Mouse (Mus musculus): Measurements from ENCODE around the gene Phactr2.
"Not testable (repeated sequence)": the region's sequence is repeated elsewhere in the genome, so short reads cannot be mapped to it uniquely, and the experiment has no call there.

Phactr2 gene

DNA sequence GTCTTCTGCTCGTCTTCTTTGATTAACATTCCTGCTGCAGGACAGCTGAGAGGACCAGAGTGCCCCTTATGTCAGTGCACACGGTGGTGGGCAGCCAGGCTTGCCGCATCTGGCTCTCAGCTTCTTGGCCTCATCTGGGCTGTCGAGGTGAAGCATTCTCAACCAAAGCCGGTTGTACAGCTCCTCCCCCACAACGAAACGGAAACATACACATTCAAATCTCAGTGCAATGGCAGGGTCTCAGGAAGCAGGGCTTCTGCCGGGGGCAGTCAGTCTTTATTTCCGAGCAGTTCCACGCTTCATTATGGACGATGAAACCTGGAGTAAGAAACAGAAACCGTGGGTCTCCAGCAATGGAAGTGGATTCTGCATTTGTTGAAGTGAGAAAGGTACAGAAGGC is 260.3 kb downstream of the Phactr2 start:
- in situ Hi-C loops (cut with MboI) = no loop called here

DNA sequence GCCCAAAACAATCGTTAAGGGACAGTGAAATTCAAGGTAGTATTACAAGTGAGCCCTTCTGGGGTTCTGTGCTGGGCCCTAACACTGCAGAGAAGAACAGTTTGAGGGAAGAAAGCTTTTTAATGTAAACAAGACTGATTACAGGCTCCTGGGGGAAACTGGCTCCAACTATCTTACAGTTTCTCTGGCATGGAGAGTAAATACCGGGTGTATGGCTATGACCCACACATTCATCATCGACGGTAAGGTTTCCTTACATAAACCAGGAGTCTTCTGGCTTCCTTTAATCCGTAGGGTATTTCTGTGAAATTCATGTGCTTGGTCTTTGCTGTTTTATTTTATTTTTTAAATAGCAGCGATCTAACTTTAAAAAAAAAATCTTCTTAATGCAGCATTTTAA is 261.4 kb downstream of the Phactr2 start:
- in situ Hi-C loops (cut with MboI) = no loop called here

GRCm38 (mm10) chr10:13212326-13212725 is 261.9 kb downstream of the Phactr2 start:
- in situ Hi-C loops (cut with MboI) = no loop called here

GRCm38 (mm10) chr10:13209930-13210637 is 264.1 kb downstream of the Phactr2 start:
- in situ Hi-C loops (cut with MboI) = no loop called here

GRCm38 (mm10) chr10:13209506-13209905 is 264.7 kb downstream of the Phactr2 start:
- in situ Hi-C loops (cut with MboI) = no loop called here

DNA sequence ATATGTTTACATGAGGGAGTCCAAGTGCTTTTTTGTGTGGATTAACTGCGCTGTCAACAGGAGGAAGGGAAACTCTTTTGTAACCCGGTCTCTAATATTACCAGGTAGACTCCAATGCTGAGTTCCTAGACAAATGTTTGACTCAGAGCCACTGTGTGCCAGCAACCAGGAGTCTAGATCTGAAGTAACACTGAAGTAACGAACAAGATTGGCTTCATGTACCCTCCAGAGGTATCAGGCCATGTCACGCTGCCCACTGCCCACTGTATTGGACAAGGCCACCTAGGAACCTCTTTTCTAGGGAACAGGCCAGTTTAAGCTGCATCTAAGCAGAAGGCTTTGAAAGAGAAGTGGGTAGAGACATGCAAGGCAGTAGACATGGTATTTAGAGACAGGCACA is 265.2 kb downstream of the Phactr2 start:
- in situ Hi-C loops (cut with MboI) = no loop called here

GRCm38 (mm10) chr10:13201741-13202293 is 272.4 kb downstream of the Phactr2 start:
- in situ Hi-C loops (cut with MboI) = no loop called here

DNA sequence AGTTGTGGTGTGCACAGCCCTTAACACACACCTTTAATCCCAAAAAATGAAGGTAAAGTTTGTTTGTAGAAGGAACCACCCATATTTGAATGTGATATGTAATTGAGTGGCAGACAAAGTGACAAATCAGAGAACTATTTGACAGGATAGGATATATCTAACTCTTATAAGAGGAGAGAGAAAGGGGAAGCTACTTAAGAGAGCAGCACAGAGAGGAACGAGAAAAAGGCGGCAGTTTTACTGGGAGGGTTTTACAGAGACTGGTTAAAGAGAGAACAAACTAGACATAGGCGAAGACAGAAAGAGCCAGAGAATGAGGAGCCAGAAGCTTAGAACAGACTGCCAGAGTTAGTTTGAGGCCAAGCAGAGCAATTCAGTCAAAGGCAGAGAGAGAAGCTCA is 273.4 kb downstream of the Phactr2 start:
- in situ Hi-C loops (cut with MboI) = no loop called here

- in situ Hi-C loops (cut with MboI) = no loop called here
Observed at GRCm38 (mm10) chr10:13199234-13199633, 275.0 kb downstream of the Phactr2 start.

DNA sequence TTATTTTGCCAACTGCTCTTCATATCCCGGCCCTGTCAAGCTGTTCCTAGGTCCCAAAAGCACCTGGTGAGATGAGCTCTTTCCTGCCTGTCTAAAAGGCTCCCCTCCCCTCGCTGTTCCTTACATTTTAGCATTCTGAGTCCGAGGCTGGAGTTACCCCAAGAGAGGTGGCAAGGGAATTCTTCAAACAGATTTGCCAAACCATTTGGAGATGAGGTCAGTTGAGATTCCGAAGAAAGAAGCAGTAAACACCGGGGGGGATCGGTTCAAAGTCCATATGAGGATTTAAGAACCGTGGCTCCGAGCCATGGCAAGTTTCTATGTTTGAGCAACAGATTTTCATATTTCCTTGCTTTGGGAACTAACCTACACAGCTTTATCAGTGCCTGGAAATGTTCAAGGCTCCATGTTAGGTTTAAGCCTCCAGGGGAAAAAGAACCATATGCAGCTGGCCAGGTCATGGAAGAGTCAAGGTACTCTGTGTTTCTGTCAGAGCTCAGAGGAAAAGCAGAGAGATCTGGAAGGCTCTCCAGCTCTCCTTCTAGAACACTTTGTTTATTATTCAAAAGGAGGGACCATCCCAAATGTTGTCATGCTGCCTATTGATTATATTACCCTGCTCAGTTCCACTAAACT is 277.2 kb downstream of the Phactr2 start:
- in situ Hi-C loops (cut with MboI) = no loop called here

DNA sequence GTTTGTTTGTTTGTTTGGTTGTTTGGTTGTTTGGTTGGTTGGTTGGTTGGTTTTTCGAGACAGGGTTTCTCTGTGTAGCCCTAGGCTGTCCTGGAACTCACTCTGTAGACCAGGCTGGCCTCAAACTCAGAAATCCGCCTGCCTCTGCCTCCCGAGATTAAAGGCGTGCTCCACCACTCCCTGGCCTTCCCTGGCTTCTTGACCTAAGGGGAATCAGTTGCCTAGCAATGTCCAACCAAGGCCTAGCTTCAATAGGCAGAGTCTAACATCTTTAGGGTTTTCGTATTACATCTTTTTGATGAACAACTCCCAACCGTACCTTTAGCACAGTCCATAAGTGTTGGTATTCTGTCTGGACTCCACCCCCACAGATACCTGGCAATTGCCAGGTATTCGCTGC is 280.7 kb downstream of the Phactr2 start:
- in situ Hi-C loops (cut with MboI) = not testable (repeated sequence)

DNA sequence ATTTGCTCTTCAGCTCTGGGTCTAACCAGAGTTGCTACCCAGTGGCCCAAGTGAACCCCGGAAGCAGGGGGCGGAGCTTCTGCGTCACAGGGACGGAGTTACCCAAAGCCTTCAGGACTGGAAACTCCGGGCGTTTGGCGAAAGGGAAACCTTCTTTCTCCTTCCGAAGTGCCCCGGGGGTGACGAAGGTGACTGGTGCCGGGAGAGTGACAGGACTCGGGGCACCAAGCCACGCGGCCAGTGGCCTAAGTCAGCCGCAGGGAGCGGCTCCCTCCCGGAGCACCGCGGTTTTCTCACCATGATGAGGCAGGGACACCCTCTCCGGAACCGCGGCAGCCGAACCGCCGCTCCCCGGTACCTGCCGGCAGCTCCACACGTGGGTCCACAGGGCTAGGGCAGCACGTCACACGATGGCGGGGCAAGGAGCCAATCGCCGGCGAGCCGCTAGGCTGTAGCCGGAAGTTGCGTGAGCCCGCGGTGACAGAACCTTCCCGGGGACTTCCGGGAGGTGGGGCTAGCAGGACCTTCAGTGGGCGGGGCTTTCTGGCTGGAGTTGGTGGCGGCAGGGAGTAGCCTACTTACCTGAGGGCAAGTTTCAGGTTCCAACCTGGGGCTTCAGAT is 281.4 kb downstream of the Phactr2 start, which contains the start of gene Ltv1:
Gene Ltv1 (minus strand): TSS at position 438 of the 621 bp plus-strand sequence.
- in situ Hi-C loops (cut with MboI) = no loop called here

DNA sequence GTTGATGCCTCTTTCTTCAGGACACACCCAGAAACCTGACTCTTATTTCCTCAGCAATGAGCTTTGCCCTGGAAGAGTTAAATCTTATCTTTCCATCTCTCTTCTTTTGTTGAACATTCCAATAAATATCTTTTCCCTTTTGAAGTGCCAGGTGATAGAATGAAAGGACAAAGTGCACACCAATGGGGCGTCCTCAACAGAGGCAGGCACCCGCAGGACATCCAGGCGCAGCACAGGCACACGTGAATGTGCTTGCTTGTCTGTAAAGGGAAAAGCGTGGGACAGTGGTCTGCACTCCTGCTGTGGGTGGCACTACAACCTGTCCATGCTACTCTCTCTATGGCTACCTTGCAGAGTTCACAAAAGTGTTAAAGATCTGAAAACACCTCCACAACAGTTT is 284.3 kb downstream of the Phactr2 start:
- in situ Hi-C loops (cut with MboI) = no loop called here

DNA sequence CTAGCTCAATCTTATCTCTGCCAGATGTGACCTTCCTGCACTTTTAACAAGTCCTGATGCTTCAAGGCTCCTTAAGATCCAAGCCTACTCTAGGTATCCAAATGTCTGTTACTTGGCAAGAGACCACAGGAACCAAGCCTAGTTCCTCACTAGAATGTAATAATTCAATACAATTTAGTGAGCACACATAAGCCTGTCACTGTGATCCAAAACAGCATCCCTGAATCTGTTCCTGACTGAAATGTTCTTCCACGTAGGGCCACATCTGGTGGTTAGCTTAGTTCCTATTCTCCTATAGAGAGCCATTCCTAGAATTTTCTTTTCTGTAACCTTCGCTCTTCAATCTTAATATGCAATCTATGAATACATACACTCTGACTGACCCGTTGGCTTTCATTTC is 287.5 kb downstream of the Phactr2 start:
- in situ Hi-C loops (cut with MboI) = no loop called here

DNA sequence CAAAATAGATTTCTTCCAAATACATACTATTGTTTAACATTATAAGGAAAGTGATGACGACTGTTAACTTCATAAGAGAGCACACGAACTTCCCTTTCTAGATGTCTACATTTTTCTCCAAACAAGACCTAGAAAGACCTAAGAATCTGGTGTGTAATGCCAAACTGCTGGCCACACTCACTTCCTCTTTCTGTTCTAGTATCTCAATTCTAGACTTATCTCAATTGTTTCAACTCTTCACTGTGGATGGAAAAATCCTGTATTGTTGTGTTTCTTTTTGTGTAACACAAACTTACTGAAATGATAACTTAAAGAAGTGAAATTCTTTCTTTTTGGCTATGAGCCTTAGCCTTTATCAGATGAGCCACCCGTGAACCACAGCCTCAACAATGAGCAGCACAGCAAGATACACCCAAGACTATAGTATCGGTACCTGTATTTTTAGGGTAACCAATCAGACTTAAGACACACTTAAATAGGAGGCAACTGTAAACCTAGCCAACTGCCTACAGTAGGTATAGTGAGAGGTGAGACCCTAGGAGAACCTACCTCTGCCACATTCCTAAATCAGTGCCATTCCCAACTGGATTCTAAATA is 289.9 kb downstream of the Phactr2 start:
- in situ Hi-C loops (cut with MboI) = no loop called here

- in situ Hi-C loops (cut with MboI) = no loop called here
Observed at GRCm38 (mm10) chr10:13180211-13180610, 294.0 kb downstream of the Phactr2 start.

DNA sequence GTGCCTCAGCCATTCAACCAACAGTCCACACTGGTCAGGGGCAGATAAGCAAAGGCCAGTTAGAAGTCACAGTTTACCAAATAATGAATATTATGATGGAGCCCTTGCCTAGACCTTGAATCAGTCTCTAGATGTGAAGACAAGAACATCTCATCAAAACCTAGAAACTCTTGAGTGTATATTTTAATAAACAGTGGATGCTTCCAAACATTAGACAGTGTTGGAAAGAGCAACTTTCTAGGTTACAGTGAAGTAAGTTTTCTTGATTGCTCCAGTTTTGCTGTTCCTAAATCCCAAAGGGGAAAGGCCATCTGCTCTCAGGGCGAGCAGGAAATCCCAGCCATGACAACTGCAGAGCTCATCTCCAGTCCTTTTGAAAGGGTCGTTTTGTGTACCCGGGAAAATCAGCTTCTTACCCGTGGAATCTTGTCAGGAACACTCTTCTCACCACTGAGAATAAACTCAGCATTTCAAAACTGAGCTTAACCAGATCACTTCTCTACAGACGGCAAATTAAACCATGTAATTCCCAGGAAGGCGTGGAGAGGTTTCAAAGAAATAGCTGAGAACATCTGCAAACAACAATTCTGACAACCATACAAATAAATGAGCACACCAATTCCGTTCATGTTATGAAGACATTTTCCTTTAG is 296.1 kb downstream of the Phactr2 start, which contains the start of gene Zc2hc1b:
Gene Zc2hc1b (minus strand): TSS at position 51 of the 652 bp plus-strand sequence.
- in situ Hi-C loops (cut with MboI) = no loop called here

- in situ Hi-C loops (cut with MboI) = no loop called here
Observed at GRCm38 (mm10) chr10:13175866-13176265, 298.3 kb downstream of the Phactr2 start.

GRCm38 (mm10) chr10:13172798-13173221 is 301.4 kb downstream of the Phactr2 start:
- in situ Hi-C loops (cut with MboI) = no loop called here

DNA sequence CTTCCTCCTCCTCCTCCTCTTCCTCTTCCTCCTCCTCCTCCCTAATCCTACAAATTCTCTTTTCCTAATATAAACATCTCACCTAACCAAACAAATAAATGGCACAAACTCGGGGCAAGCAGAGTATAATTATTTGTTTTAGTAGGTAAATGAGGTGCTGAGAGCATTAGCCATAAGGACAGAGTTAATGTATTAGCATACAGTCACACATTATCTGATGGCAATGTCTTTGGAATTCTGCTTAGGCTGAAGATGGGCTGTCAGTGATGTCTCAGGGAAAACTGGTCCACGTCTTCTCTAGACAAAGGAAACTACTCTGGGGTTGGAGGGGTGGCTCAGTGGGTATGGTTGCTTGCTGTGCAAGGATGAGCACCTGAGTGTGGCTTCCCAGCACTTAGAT is 302.8 kb downstream of the Phactr2 start:
- in situ Hi-C loops (cut with MboI) = no loop called here

GRCm38 (mm10) chr10:13170739-13171448 is 303.3 kb downstream of the Phactr2 start:
- in situ Hi-C loops (cut with MboI) = no loop called here
